Mouse (Mus musculus) erythroblast, embryonic 14.5 days (primary cell): ENCODE results near the gene Pou2f3.

Source experiments
- GATA1 ChIP-seq: IDR thresholded peaks from 2 replicates; pipeline ENCODE4 v1.6.1; 2012; ENCODE audit warnings: low read length, inconsistent platforms, mixed read lengths
- TAL1 ChIP-seq: IDR thresholded peaks from 3 replicates; pipeline ENCODE4 v1.6.1; 2012; ENCODE audit warnings: low read length, inconsistent platforms, mixed read lengths

DNA sequence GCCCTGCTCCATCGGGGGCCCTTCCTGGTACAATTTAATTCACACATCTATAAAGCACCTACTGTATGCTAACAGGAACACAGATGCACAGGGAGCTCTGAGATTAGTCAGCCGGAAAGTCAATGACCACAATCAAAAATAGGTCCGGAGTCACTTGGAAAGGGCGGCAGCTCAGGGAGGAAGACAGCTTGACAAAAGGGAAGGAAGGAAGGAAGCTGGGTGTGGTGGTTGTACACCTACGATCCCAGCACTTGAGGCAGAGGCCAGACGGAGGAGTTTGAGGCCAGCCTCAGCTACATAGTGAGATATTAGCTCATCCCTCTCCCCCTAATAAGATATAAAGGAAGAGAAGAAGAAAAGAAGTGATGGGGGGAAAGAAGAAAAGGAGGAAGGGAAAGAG lies 54.2 kb downstream of the Pou2f3 start:
- TF ChIP-seq TAL1 (no peak), GATA1 (no peak)
